Comparison of ENCODE assay signal across 19 mouse cellular contexts in the genomic region with DNA sequence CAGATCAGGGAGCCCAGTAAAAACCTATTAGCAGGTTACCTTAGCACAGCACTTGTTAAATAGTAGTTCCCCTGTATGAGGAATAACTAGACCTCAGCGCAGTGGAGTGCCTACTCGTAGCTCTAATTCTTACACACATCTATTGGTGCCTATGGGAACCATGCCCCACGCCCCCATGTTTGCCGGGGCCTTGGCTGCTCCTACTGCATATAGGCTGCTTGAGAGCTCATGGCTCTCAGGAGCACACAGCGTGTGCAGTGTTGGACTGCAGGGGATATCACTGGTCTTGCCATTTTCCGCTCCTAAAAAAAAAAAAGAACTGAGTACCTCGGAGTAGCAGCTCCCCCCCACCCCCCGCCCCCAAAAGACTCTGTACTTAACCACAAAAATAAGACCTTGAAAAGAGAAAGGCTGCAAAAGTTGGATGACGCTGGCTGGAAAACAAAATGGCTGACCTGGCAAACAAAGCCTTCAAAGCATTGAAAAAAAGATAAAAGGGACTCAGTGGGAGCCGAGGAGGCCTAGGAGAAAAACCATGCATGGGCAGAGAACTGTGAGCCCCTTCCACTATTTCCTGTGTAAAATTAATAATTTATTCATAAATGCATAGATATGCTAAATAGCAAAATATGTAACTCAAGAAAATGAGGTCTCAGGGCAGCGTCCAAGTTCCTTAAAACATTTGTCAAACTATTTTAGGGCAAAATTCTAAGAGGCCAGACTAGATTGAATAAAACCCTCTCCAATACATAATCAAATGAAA.
DNase-seq lines count a peak whose midpoint lies in the region; ATAC-seq and TF ChIP-seq lines count a peak whose summit lies in the region.
"Had no signal": no experiment of that assay in that cellular context is flagged by ENCODE, and none has a peak within 500 bp of the region (broad histone marks: within the 10 kb centered on the region; RNA-seq: fewer than 3 reads in every experiment).

No protein-coding gene starts in this region.

- H3K4me2 ChIP-seq in forebrain, postnatal 0 days (ENCODE audit: low read depth), result no peak overlapping the region
- H3K4me2 ChIP-seq in forebrain, embryonic 14.5 days (ENCODE audit: low read length), result no peak overlapping the region
- H3K4me2 ChIP-seq in limb, embryonic 15.5 days, result no peak overlapping the region
- H3K4me2 ChIP-seq in liver, embryonic 12.5 days, result no peak overlapping the region
- H3K4me2 ChIP-seq: heart, embryonic 12.5 days had no signal

- no peak for TF ChIP-seq POLR2A in brain, embryonic 14.5 days (IDR thresholded peaks at IDR 0.05; ENCODE audit: borderline replicate concordance, extremely low read depth, insufficient read depth, insufficient read length, poor library complexity, severe bottlenecking)

- no peak overlapping the region for H3K4me3 ChIP-seq in forebrain, embryonic 10.5 days
- H3K4me3 ChIP-seq in forebrain, postnatal 0 days (ENCODE audit: low read depth, low read length), result no peak overlapping the region
- no peak overlapping the region for H3K4me3 ChIP-seq in forebrain, embryonic 14.5 days (ENCODE audit: low read depth, low read length)
- no peak overlapping the region for H3K4me3 ChIP-seq in limb, embryonic 15.5 days
- no peak overlapping the region for H3K4me3 ChIP-seq in liver, embryonic 12.5 days
- H3K4me3 ChIP-seq: heart, embryonic 12.5 days had no signal

- no peak overlapping the region for H3K9ac ChIP-seq in forebrain, postnatal 0 days
- H3K9ac ChIP-seq in forebrain, embryonic 14.5 days (ENCODE audit: low read length), result no peak overlapping the region
- no peak overlapping the region for H3K9ac ChIP-seq in limb, embryonic 15.5 days
- H3K9ac ChIP-seq in liver, embryonic 12.5 days, result no peak overlapping the region
- H3K9ac ChIP-seq: heart, embryonic 12.5 days had no signal

- TF ChIP-seq CTCF in forebrain, postnatal 0 days (IDR thresholded peaks at IDR 0.05; ENCODE audit: low read depth), result no peak
- TF ChIP-seq CTCF in brain, embryonic 14.5 days (IDR thresholded peaks at IDR 0.05; ENCODE audit: borderline replicate concordance, extremely low read depth, insufficient read depth, insufficient read length), result no peak

- peaks cover 21% of the 10 kb centered on the region for H3K4me1 ChIP-seq in forebrain, embryonic 10.5 days
- no peaks in the 10 kb centered on the region for H3K4me1 ChIP-seq in forebrain, postnatal 0 days (ENCODE audit: insufficient read depth)
- no peaks in the 10 kb centered on the region for H3K4me1 ChIP-seq in forebrain, embryonic 14.5 days (ENCODE audit: control insufficient read depth, insufficient read depth, low read length)
- H3K4me1 ChIP-seq in limb, embryonic 15.5 days, result peaks cover 16% of the 10 kb centered on the region
- no peaks in the 10 kb centered on the region for H3K4me1 ChIP-seq in liver, embryonic 12.5 days
- H3K4me1 ChIP-seq: heart, embryonic 12.5 days had no signal

- DNase-seq in forebrain, embryonic 10.5 days (ENCODE audit: extremely low spot score, low spot score), result no peak
- DNase-seq in forebrain, postnatal 0 days, result no peak
- DNase-seq in brain, embryonic 14.5 days (ENCODE audit: low read depth), result peak; percentile 42
- DNase-seq in forebrain, embryonic 14.5 days (ENCODE audit: low spot score), result peak; percentile 29
- DNase-seq in right cerebral cortex, postnatal 4 days, result no peak
- no peak for DNase-seq in c-Kit-positive CD71-positive TER-119-positive erythroid progenitor cells, embryonic 14.5 days (ENCODE audit: low spot score)
- DNase-seq: adrenal gland, adult 8-10 months; cerebellum, adult 9-10 months; embryo, embryonic 11 days; gastrocnemius, postnatal 36 days; heart, postnatal 36 days; kidney, postnatal 14 days; lung, adult 2 months; lung, postnatal 4 days; thymus, postnatal 4 days had no signal

- peak overlapping the region; percentile 83 for H3K27ac ChIP-seq in forebrain, embryonic 10.5 days
- H3K27ac ChIP-seq in forebrain, postnatal 0 days (ENCODE audit: low read depth, low read length), result no peak overlapping the region
- H3K27ac ChIP-seq in forebrain, embryonic 14.5 days (ENCODE audit: low read depth, low read length), result no peak overlapping the region
- H3K27ac ChIP-seq in limb, embryonic 15.5 days, result peak overlapping the region; percentile 94
- H3K27ac ChIP-seq in liver, embryonic 12.5 days, result no peak overlapping the region

- no peak for ATAC-seq in forebrain, postnatal 0 days
- no peak for ATAC-seq in forebrain, embryonic 14.5 days
- no peak for ATAC-seq in limb, embryonic 15.5 days (ENCODE audit: insufficient number of reproducible peaks, low FRiP score, low TSS enrichment, low read depth)
- no peak for ATAC-seq in liver, embryonic 12.5 days
- ATAC-seq: intestine, embryonic 16.5 days had no signal

- H3K36me3 ChIP-seq in forebrain, embryonic 10.5 days (replicated peaks), result no peaks in the 10 kb centered on the region
- H3K36me3 ChIP-seq in forebrain, postnatal 0 days (ENCODE audit: insufficient read depth), result no peaks in the 10 kb centered on the region
- H3K36me3 ChIP-seq in forebrain, embryonic 14.5 days (ENCODE audit: control insufficient read depth, insufficient read depth, low read length), result no peaks in the 10 kb centered on the region
- no peaks in the 10 kb centered on the region for H3K36me3 ChIP-seq in limb, embryonic 15.5 days
- no peaks in the 10 kb centered on the region for H3K36me3 ChIP-seq in liver, embryonic 12.5 days
- H3K36me3 ChIP-seq: heart, embryonic 12.5 days had no signal

- H3K27me3 ChIP-seq in forebrain, embryonic 10.5 days (ENCODE audit: poor library complexity, severe bottlenecking), result no peaks in the 10 kb centered on the region
- no peaks in the 10 kb centered on the region for H3K27me3 ChIP-seq in forebrain, postnatal 0 days (ENCODE audit: insufficient read depth, low read length)
- no peaks in the 10 kb centered on the region for H3K27me3 ChIP-seq in forebrain, embryonic 14.5 days (replicated peaks; ENCODE audit: control insufficient read depth, insufficient read depth, low read length)
- no peaks in the 10 kb centered on the region for H3K27me3 ChIP-seq in limb, embryonic 15.5 days
- H3K27me3 ChIP-seq in liver, embryonic 12.5 days (replicated peaks), result no peaks in the 10 kb centered on the region
- H3K27me3 ChIP-seq: heart, embryonic 12.5 days had no signal

- 73% methylated on average over 11 of the region's 11 CpGs for WGBS in forebrain, embryonic 10.5 days
- 46% methylated on average over 11 of the region's 11 CpGs for WGBS in forebrain, postnatal 0 days
- WGBS in forebrain, embryonic 14.5 days, result 50% methylated on average over 11 of the region's 11 CpGs
- 55% methylated on average over 11 of the region's 11 CpGs for WGBS in limb, embryonic 15.5 days
- WGBS in liver, embryonic 12.5 days (ENCODE audit: insufficient replicate concordance), result 67% methylated on average over 11 of the region's 11 CpGs

- H3K9me3 ChIP-seq in forebrain, embryonic 10.5 days, result no peaks in the 10 kb centered on the region
- H3K9me3 ChIP-seq in forebrain, postnatal 0 days (ENCODE audit: low read length), result no peaks in the 10 kb centered on the region
- H3K9me3 ChIP-seq in forebrain, embryonic 14.5 days (replicated peaks; ENCODE audit: control insufficient read depth, low read length), result no peaks in the 10 kb centered on the region
- no peaks in the 10 kb centered on the region for H3K9me3 ChIP-seq in limb, embryonic 15.5 days
- no peaks in the 10 kb centered on the region for H3K9me3 ChIP-seq in liver, embryonic 12.5 days (replicated peaks)
- H3K9me3 ChIP-seq: heart, embryonic 12.5 days had no signal

Comparison
In these comparisons a context has a peak if more than half of its experiments do, and no peak if none do; other contexts are left out.
1. DNase-seq: peak in brain, embryonic 14.5 days (single experiment) and forebrain, embryonic 14.5 days (single experiment); none in forebrain, embryonic 10.5 days (single experiment), forebrain, postnatal 0 days (single experiment), right cerebral cortex, postnatal 4 days (single experiment) and c-Kit-positive CD71-positive TER-119-positive erythroid progenitor cells, embryonic 14.5 days (single experiment).
2. H3K27ac ChIP-seq: peak in forebrain, embryonic 10.5 days (single experiment) and limb, embryonic 15.5 days (single experiment); none in forebrain, postnatal 0 days (single experiment), forebrain, embryonic 14.5 days (single experiment) and liver, embryonic 12.5 days (single experiment).